Comparison of ENCODE assay signal across 19 mouse cellular contexts in the genomic region with DNA sequence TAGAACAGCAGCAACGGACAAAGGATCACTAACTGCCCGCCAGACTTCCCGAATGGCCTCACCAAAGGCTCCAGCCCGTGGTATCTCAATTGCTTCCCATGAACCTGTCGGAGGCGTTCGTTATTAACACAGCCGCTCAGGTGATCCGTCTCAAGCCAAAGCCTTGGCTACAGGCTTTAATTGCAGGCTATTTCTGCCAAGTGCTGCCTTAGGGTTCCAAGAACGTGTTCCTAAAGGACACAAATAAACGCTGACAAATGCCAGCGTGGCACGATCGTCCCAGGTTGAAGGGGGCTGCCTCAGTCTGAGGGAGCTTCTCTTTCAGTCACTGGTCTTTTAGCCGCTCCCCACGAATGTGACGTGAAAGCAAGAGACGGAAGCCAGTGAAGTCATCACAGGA. TPM values are rescaled to one million over a fixed set of nuclear protein-coding genes. Genes with fewer than 3 reads are reported as not detected.
DNase-seq lines count a peak whose midpoint lies in the region; ATAC-seq and TF ChIP-seq lines count a peak whose summit lies in the region.
"Had no signal": no experiment of that assay in that cellular context is flagged by ENCODE, and none has a peak within 500 bp of the region (broad histone marks: within the 10 kb centered on the region; RNA-seq: fewer than 3 reads in every experiment).

No protein-coding gene starts in this region.

- 75% methylated on average over 18 of the region's 18 CpGs for WGBS in heart, embryonic 12.5 days
- WGBS in heart, postnatal 0 days, result 43% methylated on average over 18 of the region's 18 CpGs
- 91% methylated on average over 18 of the region's 18 CpGs for WGBS in midbrain, embryonic 10.5 days

- H3K9me3 ChIP-seq in heart, embryonic 12.5 days (replicated peaks), result no peaks in the 10 kb centered on the region
- H3K9me3 ChIP-seq in ES-E14 (ENCODE audit: control insufficient read depth, insufficient read depth, low read depth, low read length), result no peaks in the 10 kb centered on the region
- H3K9me3 ChIP-seq in heart, postnatal 0 days (replicated peaks; ENCODE audit: control insufficient read depth, low read length), result no peaks in the 10 kb centered on the region
- no peaks in the 10 kb centered on the region for H3K9me3 ChIP-seq in midbrain, embryonic 10.5 days (replicated peaks)
- H3K9me3 ChIP-seq: embryonic facial prominence, embryonic 13.5 days; G1E; liver, embryonic 15.5 days; neural tube, embryonic 15.5 days had no signal

- H3K36me3 ChIP-seq in heart, embryonic 12.5 days, result peaks cover 4% of the 10 kb centered on the region; the same call in 1 of the 2 replicates
- peaks cover 4% of the 10 kb centered on the region; the same call in 1 of the 2 replicates for H3K36me3 ChIP-seq in ES-E14 (ENCODE audit: control insufficient read depth, insufficient read depth, low read length, poor library complexity, severe bottlenecking)
- no peaks in the 10 kb centered on the region for H3K36me3 ChIP-seq in heart, postnatal 0 days (replicated peaks; ENCODE audit: control insufficient read depth, insufficient read depth, low read length)
- peaks cover 32% of the 10 kb centered on the region for H3K36me3 ChIP-seq in midbrain, embryonic 10.5 days
- H3K36me3 ChIP-seq: embryonic facial prominence, embryonic 13.5 days; liver, embryonic 15.5 days; neural tube, embryonic 15.5 days had no signal

- no peaks in the 10 kb centered on the region for H3K4me1 ChIP-seq in heart, embryonic 12.5 days (replicated peaks)
- peaks cover 0 to 7% of the 10 kb centered on the region in 2 experiments; a peak in 2 of 4 replicates for H3K4me1 ChIP-seq in ES-E14 (ENCODE audit: control insufficient read depth in 2 of 2, insufficient read depth in 2 of 2, low read length in 2 of 2, poor library complexity in 1 of 2)
- peaks cover 12% of the 10 kb centered on the region for H3K4me1 ChIP-seq in heart, postnatal 0 days (ENCODE audit: control insufficient read depth, insufficient read depth)
- no peaks in the 10 kb centered on the region for H3K4me1 ChIP-seq in midbrain, embryonic 10.5 days
- H3K4me1 ChIP-seq: embryonic facial prominence, embryonic 13.5 days; liver, embryonic 15.5 days; neural tube, embryonic 15.5 days had no signal

- TF ChIP-seq EP300 in heart, postnatal 0 days (IDR thresholded peaks at IDR 0.05; ENCODE audit: low read depth), result no peak

- no peak for ATAC-seq in heart, embryonic 12.5 days (ENCODE audit: insufficient number of reproducible peaks, low FRiP score)
- peak; percentile 32; the same call in 1 of the 2 replicates for ATAC-seq in heart, postnatal 0 days (ENCODE audit: insufficient read depth, low read depth)
- ATAC-seq: forebrain, embryonic 16.5 days; lung, postnatal 0 days had no signal

- no peak overlapping the region for H3K4me3 ChIP-seq in heart, embryonic 12.5 days
- no peak overlapping the region for H3K4me3 ChIP-seq in ES-E14 (ENCODE audit: insufficient read depth in 1 of 2, low read depth in 1 of 2, low read length in 2 of 2, poor library complexity in 1 of 2, severe bottlenecking in 1 of 2)
- H3K4me3 ChIP-seq in heart, postnatal 0 days (ENCODE audit: low read depth, low read length), result peak overlapping the region; percentile 4; the same call in 1 of the 2 replicates
- H3K4me3 ChIP-seq in midbrain, embryonic 10.5 days, result no peak overlapping the region
- H3K4me3 ChIP-seq: embryonic facial prominence, embryonic 13.5 days; liver, embryonic 15.5 days; myocyte; neural tube, embryonic 15.5 days had no signal

- H3K9ac ChIP-seq in heart, embryonic 12.5 days, result no peak overlapping the region
- H3K9ac ChIP-seq in ES-E14 (ENCODE audit: insufficient read depth, low read depth, low read length, poor library complexity, severe bottlenecking), result peak overlapping the region; percentile 39; the same call in 1 of the 2 replicates
- H3K9ac ChIP-seq in heart, postnatal 0 days (replicated peaks; ENCODE audit: low read depth, low read length), result peak overlapping the region; percentile 51
- H3K9ac ChIP-seq: embryonic facial prominence, embryonic 13.5 days; liver, embryonic 15.5 days; neural tube, embryonic 15.5 days had no signal

- peak; percentile 92 for DNase-seq in heart, adult 11 months
- DNase-seq in ES-E14 (ENCODE audit: low read depth, low spot score), result no peak
- DNase-seq in brain, adult 2 months (ENCODE audit: low read depth, low spot score), result peak; percentile 69
- DNase-seq in heart, postnatal 0 days (ENCODE audit: low spot score), result no peak
- DNase-seq in midbrain, embryonic 10.5 days (ENCODE audit: low spot score), result no peak
- no peak for DNase-seq in embryo, embryonic 11 days
- DNase-seq: gastrocnemius, postnatal 10 days; kidney, postnatal 25 days; layer of hippocampus, adult 9-11 months; midbrain, embryonic 14.5 days had no signal

- no peak overlapping the region for H3K4me2 ChIP-seq in heart, embryonic 12.5 days
- peak overlapping the region; percentile 49 for H3K4me2 ChIP-seq in heart, postnatal 0 days (ENCODE audit: low read depth, low read length)
- H3K4me2 ChIP-seq: embryonic facial prominence, embryonic 13.5 days; liver, embryonic 15.5 days; neural tube, embryonic 15.5 days had no signal

- no peak overlapping the region for H3K27ac ChIP-seq in heart, embryonic 12.5 days (ENCODE audit: poor library complexity, severe bottlenecking)
- no peak overlapping the region for H3K27ac ChIP-seq in ES-E14 (ENCODE audit: insufficient read depth, low read depth, low read length, poor library complexity, severe bottlenecking)
- H3K27ac ChIP-seq in heart, postnatal 0 days (ENCODE audit: low read depth), result peak overlapping the region; percentile 46
- no peak overlapping the region for H3K27ac ChIP-seq in midbrain, embryonic 10.5 days (replicated peaks)
- H3K27ac ChIP-seq: embryonic facial prominence, embryonic 13.5 days; liver, embryonic 15.5 days; neural tube, embryonic 15.5 days; stomach, postnatal 0 days had no signal

- in situ Hi-C loops in ES-E14 (cut with MboI; ENCODE audit: low sequenced_read_pairs in 2 of 2, unreplicated experiment in 2 of 2), result no loop called here

- TF ChIP-seq CTCF in heart, postnatal 0 days (IDR thresholded peaks at IDR 0.05; ENCODE audit: low read depth), result no peak

- H3K27me3 ChIP-seq in heart, embryonic 12.5 days (replicated peaks), result no peaks in the 10 kb centered on the region
- H3K27me3 ChIP-seq in heart, postnatal 0 days (ENCODE audit: control insufficient read depth, insufficient read depth, low read length), result no peaks in the 10 kb centered on the region
- no peaks in the 10 kb centered on the region for H3K27me3 ChIP-seq in midbrain, embryonic 10.5 days (ENCODE audit: low read depth, poor library complexity, severe bottlenecking)
- H3K27me3 ChIP-seq: embryonic facial prominence, embryonic 13.5 days; liver, embryonic 15.5 days; neural tube, embryonic 15.5 days had no signal

TF ChIP-seq in ES-E14, 5 proteins besides CTCF, POLR2A, EP300 and RAD21:
- TF ChIP-seq MAFK (IDR thresholded peaks at IDR 0.05; ENCODE audit: insufficient read depth, low read depth, low read length) (no peak), ZNF384 (IDR thresholded peaks at IDR 0.05; ENCODE audit: low read depth, low read length) (no peak), ZC3H11A (IDR thresholded peaks at IDR 0.05; ENCODE audit: borderline replicate concordance, low read depth, low read length) (no peak), HCFC1 (IDR thresholded peaks at IDR 0.05; ENCODE audit: borderline replicate concordance, insufficient read depth, low read length) (no peak), CHD2 (IDR thresholded peaks at IDR 0.05; ENCODE audit: low read depth, low read length) (no peak)

RNA-seq across cellular contexts. Expression of gene Rnf34, which starts 59.6 kb away (rescaled TPM):
- 26.2 and 32.4 TPM in 2 replicates for polyA plus RNA-seq in heart, embryonic 12.5 days (2016; fragmentation: Nextera tagmentation; extraction: Ambion mirVana)
- total RNA-seq in ES-E14 (2012; rRNA removed), result 22.0 and 26.1 TPM in 2 replicates
- total RNA-seq in heart, postnatal 0 days (2014; rRNA removed; ENCODE audit: low replicate concordance), result 20.2 and 23.4 TPM in 2 replicates
- polyA plus RNA-seq in heart, postnatal 0 days (2015; fragmentation: Nextera tagmentation; extraction: Ambion mirVana), result 24.9 and 28.4 TPM in 2 replicates
- 50.6 and 56.7 TPM in 2 replicates for polyA plus RNA-seq in midbrain, embryonic 10.5 days (2016; fragmentation: Nextera tagmentation; extraction: Ambion mirVana)

Comparison
In these comparisons a context has a peak if more than half of its experiments do, and no peak if none do; other contexts are left out.
1. DNase-seq: peak in heart, adult 11 months (single experiment) and brain, adult 2 months (single experiment); none in ES-E14 (single experiment), heart, postnatal 0 days (single experiment), midbrain, embryonic 10.5 days (single experiment) and embryo, embryonic 11 days (single experiment).